Mouse (Mus musculus) stomach, embryonic 16.5 days (tissue): ENCODE results near the gene Sipa1. TPM values are rescaled to one million over a fixed set of nuclear protein-coding genes. Genes with fewer than 3 reads are reported as not detected.
"Not testable (repeated sequence)": the region's sequence is repeated elsewhere in the genome, so short reads cannot be mapped to it uniquely, and the experiment has no call there.

ENCODE experiments used
- ATAC-seq: fragments of 200-750 bp; cut with Nextera tagmentation; 2 replicates; pipeline ENCODE4 v1.8.0; 2017; ENCODE audit warnings: moderate number of reproducible peaks, moderate TSS enrichment; ENCODE audit not compliant: insufficient read depth, low FRiP score
- H3K27ac ChIP-seq: fragments of 300-500 bp; sonication (generic); 2 replicates; pipeline ENCODE4 v1.5.1; 2014; ENCODE audit warnings: low read length
- H3K27me3 ChIP-seq: fragments of 300-500 bp; sonication (generic); 2 replicates; pipeline ENCODE4 v1.6.1; 2014; ENCODE audit warnings: low read length, control low read depth, mixed read lengths; ENCODE audit not compliant: control insufficient read depth, insufficient read depth
- H3K36me3 ChIP-seq: fragments of 300-500 bp; sonication (generic); 2 replicates; pipeline ENCODE4 v1.6.1; 2014; ENCODE audit warnings: low read length; ENCODE audit not compliant: control insufficient read depth, insufficient read depth
- H3K4me1 ChIP-seq: fragments of 300-500 bp; sonication (generic); 2 replicates; pipeline ENCODE4 v1.6.1; 2014; ENCODE audit warnings: low read length, control low read depth, mixed read lengths; ENCODE audit not compliant: control insufficient read depth, insufficient read depth
- H3K4me2 ChIP-seq: fragments of 300-500 bp; sonication (generic); 2 replicates; pipeline ENCODE4 v1.6.1; 2014; ENCODE audit warnings: low read depth, low read length, mixed read lengths
- H3K4me3 ChIP-seq: fragments of 300-500 bp; sonication (generic); replicated peaks from 2 replicates; pipeline ENCODE4 v1.5.1; 2014; ENCODE audit warnings: mild to moderate bottlenecking, low read length
- H3K9ac ChIP-seq: fragments of 300-500 bp; sonication (generic); 2 replicates; pipeline ENCODE4 v1.6.1; 2014; ENCODE audit warnings: low read length
- H3K9me3 ChIP-seq: fragments of 300-500 bp; sonication (generic); replicated peaks from 2 replicates; pipeline ENCODE4 v1.6.1; 2016; ENCODE audit warnings: low read length, control low read depth; ENCODE audit not compliant: control insufficient read depth
- WGBS: fragments of 180-500 bp; shearing (Covaris S2); extraction: QIAGEN DNeasy Blood & Tissue Kit; methylation state at CpG from one replicate; pipeline ENCODE4 v1.1.7; 2014; 5-methylcytosine and 5-hydroxymethylcytosine counted together
- polyA plus RNA-seq: library from polyadenylated mRNA; unstranded; fragments of >200 nt; fragmentation: Nextera tagmentation; extraction: Ambion mirVana; gene quantifications from 2 replicates; pipeline ENCODE4 v1.2.1, GENCODE M21; 2015

Sipa1 gene
- polyA plus RNA-seq, 1 experiment from 2014 or later, result 18.1 TPM

- Histone ChIP-seq H3K4me1 (peaks cover 39% of the 10 kb centered on the region), H3K4me2 (peak within 1 kb of the TSS; percentile 99), H3K36me3 (peaks cover 15% of the 10 kb centered on the region), H3K9ac (peak within 1 kb of the TSS; percentile 96), H3K4me3 (peak within 1 kb of the TSS; percentile 98), H3K27ac (peak within 1 kb of the TSS; percentile 98), H3K27me3 (no peaks in the 10 kb centered on the region), H3K9me3 (no peaks in the 10 kb centered on the region)
- peak; percentile 93 for ATAC-seq
- 0% methylated on average over 69 of the region's 69 CpGs for WGBS
Measured at GRCm38 (mm10) chr19:5688200-5689087, 24.9 kb upstream of the Sipa1 start, which contains the start of the genes Map3k11 and Pcnx3. TSS of gene Map3k11 (plus strand) at chr19:5688742. TSS of gene Pcnx3 (minus strand) at chr19:5688908.

GRCm38 (mm10) chr19:5687738-5688137, 24.2 kb upstream of the Sipa1 start:
- WGBS, result 16% methylated on average over 9 of the region's 9 CpGs
- Histone ChIP-seq H3K4me1 (peaks cover 34% of the 10 kb centered on the region), H3K27me3 (no peaks in the 10 kb centered on the region), H3K4me3 (peak overlapping the region; percentile 98), H3K27ac (peak overlapping the region; percentile 98), H3K9me3 (no peaks in the 10 kb centered on the region), H3K9ac (peak overlapping the region; percentile 96), H3K36me3 (peaks cover 12% of the 10 kb centered on the region), H3K4me2 (peak overlapping the region; percentile 99)
- no peak for ATAC-seq

GRCm38 (mm10) chr19:5686954-5687353, 23.4 kb upstream of the Sipa1 start:
- 91% methylated on average over 12 of the region's 12 CpGs for WGBS
- Histone ChIP-seq H3K4me1 (peaks cover 27% of the 10 kb centered on the region), H3K36me3 (peaks cover 12% of the 10 kb centered on the region), H3K4me3 (0 out of 2 replicates have a peak overlapping the region, but pooled peaks have one; percentile 98), H3K9ac (peak overlapping the region; percentile 96; the same call in 1 of the 2 replicates)
- not testable (repeated sequence) for H3K9me3 ChIP-seq, ATAC-seq, H3K27ac ChIP-seq, H3K4me2 ChIP-seq, H3K27me3 ChIP-seq

GRCm38 (mm10) chr19:5686437-5686836, 22.9 kb upstream of the Sipa1 start:
- 80% methylated on average over 13 of the region's 13 CpGs for WGBS
- no peak for ATAC-seq
- peaks cover 13% of the 10 kb centered on the region for H3K36me3 ChIP-seq

GRCm38 (mm10) chr19:5685861-5686260, 22.4 kb upstream of the Sipa1 start:
- peaks cover 15% of the 10 kb centered on the region for H3K36me3 ChIP-seq
- H3K4me3 ChIP-seq, result no peak overlapping the region
- H3K9me3 ChIP-seq, result no peaks in the 10 kb centered on the region
- H3K27me3 ChIP-seq, result no peaks in the 10 kb centered on the region
- WGBS, result 94% methylated on average over 11 of the region's 11 CpGs
- H3K9ac ChIP-seq, result no peak overlapping the region
- H3K4me1 ChIP-seq, result peaks cover 16% of the 10 kb centered on the region
- no peak overlapping the region for H3K27ac ChIP-seq
- no peak overlapping the region for H3K4me2 ChIP-seq
- no peak for ATAC-seq

More at GRCm38 (mm10) chr19:5686437-5686836, 22.9 kb upstream of the Sipa1 start:
- no peaks in the 10 kb centered on the region for H3K9me3 ChIP-seq
- no peak overlapping the region for H3K4me3 ChIP-seq
- H3K4me2 ChIP-seq, result no peak overlapping the region
- no peaks in the 10 kb centered on the region for H3K27me3 ChIP-seq
- H3K27ac ChIP-seq, result no peak overlapping the region
- no peak overlapping the region for H3K9ac ChIP-seq
- H3K4me1 ChIP-seq, result peaks cover 21% of the 10 kb centered on the region

- Histone ChIP-seq H3K4me3 (no peak overlapping the region), H3K4me1 (peaks cover 11% of the 10 kb centered on the region), H3K9ac (no peak overlapping the region), H3K27me3 (no peaks in the 10 kb centered on the region), H3K36me3 (peaks cover 15% of the 10 kb centered on the region), H3K27ac (no peak overlapping the region), H3K4me2 (no peak overlapping the region), H3K9me3 (no peaks in the 10 kb centered on the region)
- ATAC-seq, result no peak
- 94% methylated on average over 19 of the region's 19 CpGs for WGBS
Measured at GRCm38 (mm10) chr19:5685431-5685830, 21.9 kb upstream of the Sipa1 start.

GRCm38 (mm10) chr19:5684985-5685384, 21.5 kb upstream of the Sipa1 start:
- no peaks in the 10 kb centered on the region for H3K27me3 ChIP-seq
- no peak overlapping the region for H3K9ac ChIP-seq
- no peak overlapping the region for H3K4me3 ChIP-seq
- H3K4me1 ChIP-seq, result peaks cover 9% of the 10 kb centered on the region
- peaks cover 15% of the 10 kb centered on the region for H3K36me3 ChIP-seq
- H3K9me3 ChIP-seq, result no peaks in the 10 kb centered on the region
- H3K4me2 ChIP-seq, result no peak overlapping the region
- WGBS, result 92% methylated on average over 13 of the region's 13 CpGs
- no peak overlapping the region for H3K27ac ChIP-seq
- ATAC-seq, result no peak

- ATAC-seq, result no peak
- Histone ChIP-seq H3K9ac (no peak overlapping the region), H3K4me2 (no peak overlapping the region), H3K4me3 (no peak overlapping the region), H3K4me1 (peaks cover 9% of the 10 kb centered on the region), H3K27ac (no peak overlapping the region), H3K27me3 (no peaks in the 10 kb centered on the region), H3K36me3 (peaks cover 17% of the 10 kb centered on the region), H3K9me3 (no peaks in the 10 kb centered on the region)
- 88% methylated on average over 12 of the region's 12 CpGs for WGBS
Measured at GRCm38 (mm10) chr19:5684236-5684635, 20.7 kb upstream of the Sipa1 start.

- WGBS, result 85% methylated on average over 4 of the region's 4 CpGs
- Histone ChIP-seq H3K4me3 (no peak overlapping the region), H3K9me3 (no peaks in the 10 kb centered on the region), H3K4me1 (no peaks in the 10 kb centered on the region), H3K27me3 (no peaks in the 10 kb centered on the region), H3K36me3 (peaks cover 13% of the 10 kb centered on the region), H3K9ac (no peak overlapping the region), H3K4me2 (no peak overlapping the region), H3K27ac (no peak overlapping the region)
- no peak for ATAC-seq
Measured at GRCm38 (mm10) chr19:5680432-5680831, 16.9 kb upstream of the Sipa1 start.
